ENCODE assay signal across 24 mouse cellular contexts in the genomic region with DNA sequence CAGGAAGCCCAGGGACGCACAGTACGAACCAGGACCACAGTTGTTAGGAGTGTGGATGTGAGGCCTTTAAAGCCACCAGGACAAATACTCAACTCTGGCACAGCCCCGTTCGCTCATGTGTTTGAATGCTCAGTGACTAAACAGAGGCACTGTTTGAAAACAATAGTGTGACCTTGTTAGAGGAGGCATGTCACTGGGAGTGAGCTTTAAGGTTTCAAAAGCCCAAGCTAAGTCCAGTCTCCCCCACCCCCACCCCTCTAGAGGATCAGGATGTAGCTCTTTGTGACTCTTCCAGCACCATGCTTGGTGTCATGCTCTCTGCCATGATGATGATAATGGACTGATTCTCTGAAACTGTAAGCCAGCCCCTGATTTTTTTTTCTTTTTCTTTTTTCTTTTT.
"Had no signal": no experiment of that assay in that cellular context is flagged by ENCODE, and none has a peak within 500 bp of the region (broad histone marks: within the 10 kb centered on the region; RNA-seq: fewer than 3 reads in every experiment).

No protein-coding gene starts in this region.

- H3K4me1 ChIP-seq: heart, embryonic 13.5 days; heart, embryonic 15.5 days; limb, embryonic 13.5 days; limb, embryonic 15.5 days had no signal

- H3K4me3 ChIP-seq: heart, adult 2 months; heart, embryonic 13.5 days; heart, embryonic 15.5 days; hindbrain, embryonic 13.5 days; hindbrain, embryonic 15.5 days; kidney, embryonic 15.5 days; limb, embryonic 13.5 days; limb, embryonic 15.5 days; liver, embryonic 12.5 days had no signal

- H3K27ac ChIP-seq: heart, adult 2 months; heart, embryonic 13.5 days; heart, embryonic 15.5 days; hindbrain, embryonic 13.5 days; hindbrain, embryonic 15.5 days; hindbrain, postnatal 0 days; kidney, embryonic 15.5 days; kidney, postnatal 0 days; limb, embryonic 13.5 days; limb, embryonic 15.5 days; liver, embryonic 12.5 days had no signal

- DNase-seq: gastrocnemius, postnatal 10 days; gastrocnemius, postnatal 25 days; heart, adult 11 months; heart, adult 2 months; heart, postnatal 14 days; heart, postnatal 36 days; kidney, adult 11 months; kidney, adult 2 months; kidney, adult 9 months; kidney, postnatal 14 days; kidney, postnatal 36 days; layer of hippocampus, adult 9-11 months; layer of hippocampus, postnatal 36 days; left cerebral cortex, postnatal 4 days had no signal

- H3K27me3 ChIP-seq: heart, embryonic 13.5 days; heart, embryonic 15.5 days; hindbrain, embryonic 13.5 days; hindbrain, embryonic 15.5 days; kidney, embryonic 15.5 days; limb, embryonic 13.5 days; limb, embryonic 15.5 days had no signal

- H3K36me3 ChIP-seq: heart, embryonic 13.5 days; heart, embryonic 15.5 days; hindbrain, embryonic 13.5 days; hindbrain, embryonic 15.5 days; kidney, embryonic 15.5 days; limb, embryonic 13.5 days; limb, embryonic 15.5 days; liver, embryonic 12.5 days had no signal
